In the genomic region with DNA sequence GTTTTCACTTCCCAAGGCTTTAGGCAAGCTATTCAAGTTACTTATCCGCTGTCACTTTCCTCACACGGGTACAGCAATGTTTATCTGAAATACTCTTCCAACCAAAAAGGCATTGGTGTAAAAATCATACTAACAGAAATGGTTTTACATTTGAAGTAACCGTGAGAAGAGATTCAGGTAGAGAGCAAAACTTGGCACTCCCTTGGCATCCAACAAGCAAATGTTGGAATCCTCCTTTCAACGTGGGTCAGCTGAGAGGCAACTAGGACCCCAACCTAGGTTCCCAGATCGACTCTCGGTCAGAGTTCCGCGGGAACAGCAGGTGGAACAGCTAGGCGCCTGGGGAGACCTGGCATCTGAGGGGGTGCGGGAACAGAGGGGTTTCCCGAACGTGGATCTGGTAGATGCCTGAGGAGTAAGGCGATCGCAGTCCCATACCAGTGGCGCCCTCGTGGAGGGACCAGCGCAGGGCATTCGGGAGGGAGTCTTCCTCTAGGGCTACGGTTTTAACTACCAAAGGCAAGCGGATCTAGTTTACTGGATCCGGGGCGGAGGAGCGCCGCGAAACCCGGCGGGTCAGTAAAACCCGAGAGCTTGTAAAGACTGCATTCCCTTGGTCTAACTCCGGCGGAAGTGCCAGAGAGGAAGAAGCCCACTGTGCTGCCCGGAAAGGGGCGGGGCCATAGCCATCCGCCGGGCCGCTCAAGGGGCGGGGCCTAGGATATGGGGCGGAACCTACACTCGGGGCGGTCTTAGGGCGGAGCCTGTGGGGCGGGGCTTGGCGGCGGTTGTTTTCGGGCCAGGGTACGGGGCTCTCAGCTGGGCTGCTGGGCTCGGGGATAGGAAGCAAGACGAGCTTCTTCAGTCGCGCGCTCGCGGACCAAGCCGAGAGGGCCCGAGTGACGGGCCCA, we compare ENCODE assay signal across 8 mouse cellular contexts. TPM values are rescaled to one million over a fixed set of nuclear protein-coding genes. Genes with fewer than 3 reads are reported as not detected.
DNase-seq lines count a peak whose midpoint lies in the region; ATAC-seq and TF ChIP-seq lines count a peak whose summit lies in the region.

A gene (plus strand): TSS at position 781 of the 911 bp plus-strand sequence.

- peak within 1 kb of the TSS; percentile 79 for H3K4me2 ChIP-seq in forebrain, embryonic 16.5 days (ENCODE audit: low read length)
- H3K4me2 ChIP-seq in neural tube, embryonic 14.5 days (ENCODE audit: low read depth, low read length): peak within 1 kb of the TSS; percentile 89

- H3K79me2 ChIP-seq in MEL (ENCODE audit: control insufficient read depth, insufficient read depth, low read length, poor library complexity): peaks cover 3% of the 10 kb centered on the region; the same call in 1 of the 2 replicates

- peak; percentile 94 to 97 for TF ChIP-seq POLR2A in MEL (IDR thresholded peaks at IDR 0.05; ENCODE audit: control insufficient read depth in 1 of 2, insufficient read depth in 1 of 2, low read depth in 1 of 2, low read length in 2 of 2, poor library complexity in 1 of 2)
- peak; percentile 72 for TF ChIP-seq POLR2A in testis, adult 2 months (IDR thresholded peaks at IDR 0.05; ENCODE audit: control insufficient read depth, low read depth, low read length)

- H3K27me3 ChIP-seq in MEL (ENCODE audit: control insufficient read depth in 1 of 2, insufficient read depth in 2 of 2, low read length in 2 of 2): no peaks in the 10 kb centered on the region
- no peaks in the 10 kb centered on the region for H3K27me3 ChIP-seq in forebrain, embryonic 16.5 days (replicated peaks; ENCODE audit: control insufficient read depth, insufficient read depth, low read length)
- H3K27me3 ChIP-seq in neural tube, embryonic 14.5 days (ENCODE audit: control insufficient read depth, insufficient read depth, low read length): no peaks in the 10 kb centered on the region
- H3K27me3 ChIP-seq in testis, adult 2 months (ENCODE audit: control insufficient read depth, insufficient read depth, low read length): no peaks in the 10 kb centered on the region

- no peak; a peak in 1 of 4 replicates for TF ChIP-seq EP300 in MEL (IDR thresholded peaks at IDR 0.05; ENCODE audit: low read depth in 1 of 2, low read length in 2 of 2)

- intact Hi-C loops in heart, postnatal 25 days (cut with DNase I): no loop called here

- H3K9ac ChIP-seq in MEL (ENCODE audit: control insufficient read depth, low read depth, low read length, poor library complexity, severe bottlenecking): peak within 1 kb of the TSS; percentile 94
- H3K9ac ChIP-seq in forebrain, embryonic 16.5 days (replicated peaks; ENCODE audit: low read depth, low read length): peak within 1 kb of the TSS; percentile 65
- peak within 1 kb of the TSS; percentile 87 for H3K9ac ChIP-seq in neural tube, embryonic 14.5 days (replicated peaks; ENCODE audit: low read depth, low read length)

- no peak for TF ChIP-seq RAD21 in MEL (IDR thresholded peaks at IDR 0.05; ENCODE audit: low read depth, low read length)

- peak; percentile 99 for ATAC-seq in forebrain, embryonic 16.5 days
- peak; percentile 99 for ATAC-seq in neural tube, embryonic 14.5 days (ENCODE audit: low read depth)

- H3K4me3 ChIP-seq in MEL (ENCODE audit: control insufficient read depth in 1 of 2, insufficient read depth in 1 of 2, low read depth in 2 of 2, low read length in 2 of 2): peak within 1 kb of the TSS; percentile 90 to 91
- peak within 1 kb of the TSS; percentile 80 for H3K4me3 ChIP-seq in forebrain, embryonic 16.5 days (replicated peaks; ENCODE audit: low read length)
- H3K4me3 ChIP-seq in neural tube, embryonic 14.5 days (ENCODE audit: low read depth, low read length): peak within 1 kb of the TSS; percentile 78
- peak within 1 kb of the TSS; percentile 95 for H3K4me3 ChIP-seq in testis, adult 2 months (ENCODE audit: control insufficient read depth, low read depth, low read length)

- H3K27ac ChIP-seq in MEL (ENCODE audit: control insufficient read depth, low read depth, low read length): peak within 1 kb of the TSS; percentile 86
- peak within 1 kb of the TSS; percentile 72 for H3K27ac ChIP-seq in forebrain, embryonic 16.5 days (ENCODE audit: low read length)
- peak within 1 kb of the TSS; percentile 83 for H3K27ac ChIP-seq in neural tube, embryonic 14.5 days (ENCODE audit: low read depth, low read length)
- H3K27ac ChIP-seq in testis, adult 2 months (ENCODE audit: control insufficient read depth, insufficient read depth, low read depth, low read length): peak within 1 kb of the TSS; percentile 94

- no peak for TF ChIP-seq CTCF in MEL (IDR thresholded peaks at IDR 0.05 in 2 of 3, conservative IDR thresholded peaks at IDR 0.05 in 1 of 3; ENCODE audit: control insufficient read depth in 1 of 3, insufficient read depth in 1 of 3, low read depth in 2 of 3, low read length in 3 of 3, poor library complexity in 1 of 3, severe bottlenecking in 1 of 3)
- no peak for TF ChIP-seq CTCF in testis, adult 2 months (IDR thresholded peaks at IDR 0.05; ENCODE audit: control insufficient read depth, insufficient read depth, insufficient replicate concordance, low read depth, low read length)

- H3K4me1 ChIP-seq in MEL (ENCODE audit: control insufficient read depth in 1 of 2, insufficient read depth in 2 of 2, low read length in 2 of 2): peaks cover 5 to 17% of the 10 kb centered on the region in 2 experiments
- H3K4me1 ChIP-seq in forebrain, embryonic 16.5 days (replicated peaks; ENCODE audit: control insufficient read depth, insufficient read depth, low read length): peaks cover 18% of the 10 kb centered on the region
- H3K4me1 ChIP-seq in neural tube, embryonic 14.5 days (ENCODE audit: control insufficient read depth, insufficient read depth, low read length): peaks cover 5% of the 10 kb centered on the region; the same call in 1 of the 2 replicates
- peaks cover 14% of the 10 kb centered on the region for H3K4me1 ChIP-seq in testis, adult 2 months (ENCODE audit: control insufficient read depth, insufficient read depth, low read length)

- under 1% methylated on average over 55 of the region's 55 CpGs for WGBS in forebrain, embryonic 16.5 days
- WGBS in neural tube, embryonic 14.5 days: 1% methylated on average over 55 of the region's 55 CpGs

- DNase-seq in MEL (ENCODE audit: low read depth, low spot score): peak; percentile 93
- DNase-seq in cerebellum, adult 18-20 months: peak; percentile 95 to 98
- peak; percentile 95 for DNase-seq in heart, postnatal 25 days (ENCODE audit: low spot score)
- peak; percentile 95 to 97 for DNase-seq in layer of hippocampus, adult 18-20 months (ENCODE audit: low spot score in 2 of 2)
- peak; percentile 95 to 96 for DNase-seq in lung, adult 18-20 months

- peaks cover 0 to 11% of the 10 kb centered on the region in 2 experiments; a peak in 2 of 4 replicates for H3K36me3 ChIP-seq in MEL (ENCODE audit: control insufficient read depth in 1 of 2, insufficient read depth in 2 of 2, low read length in 2 of 2)
- H3K36me3 ChIP-seq in forebrain, embryonic 16.5 days (ENCODE audit: control insufficient read depth, insufficient read depth): no peaks in the 10 kb centered on the region
- H3K36me3 ChIP-seq in neural tube, embryonic 14.5 days (ENCODE audit: control insufficient read depth, insufficient read depth, low read length): no peaks in the 10 kb centered on the region
- no peaks in the 10 kb centered on the region for H3K36me3 ChIP-seq in testis, adult 2 months (ENCODE audit: control insufficient read depth, insufficient read depth, low read length)

- H3K9me3 ChIP-seq in MEL (replicated peaks; ENCODE audit: insufficient read depth, low read length): no peaks in the 10 kb centered on the region
- no peaks in the 10 kb centered on the region for H3K9me3 ChIP-seq in forebrain, embryonic 16.5 days (ENCODE audit: control insufficient read depth, low read length)
- no peaks in the 10 kb centered on the region for H3K9me3 ChIP-seq in neural tube, embryonic 14.5 days (ENCODE audit: control insufficient read depth, low read length)

TF ChIP-seq in MEL, 35 proteins besides CTCF, POLR2A, EP300 and RAD21:
- peak; percentile 71 for TF ChIP-seq ZMIZ1 (IDR thresholded peaks at IDR 0.05; ENCODE audit: low read depth, low read length)
- no peak for TF ChIP-seq TCF12 (IDR thresholded peaks at IDR 0.05; ENCODE audit: low read depth, low read length)
- TF ChIP-seq SIN3A (IDR thresholded peaks at IDR 0.05; ENCODE audit: low read length): peak; percentile 68
- TF ChIP-seq HCFC1 (IDR thresholded peaks at IDR 0.05; ENCODE audit: low read depth, low read length): peak; percentile 78
- TF ChIP-seq POLR2AphosphoS2 (IDR thresholded peaks at IDR 0.05; ENCODE audit: low read length): peak; percentile 95
- TF ChIP-seq MAFK (IDR thresholded peaks at IDR 0.05; ENCODE audit: borderline replicate concordance, low read depth, low read length): no peak
- no peak for TF ChIP-seq MAX (IDR thresholded peaks at IDR 0.05; ENCODE audit: low read length)
- 0 out of 2 replicates have a peak, but pooled peaks have one; percentile 10 for TF ChIP-seq ETS1 (IDR thresholded peaks at IDR 0.05; ENCODE audit: low read depth, low read length)
- peak; percentile 87 for TF ChIP-seq TBP (IDR thresholded peaks at IDR 0.05; ENCODE audit: low read depth, low read length)
- peak; percentile 98 for TF ChIP-seq NELFE (IDR thresholded peaks at IDR 0.05; ENCODE audit: low read depth, low read length)
- peak; percentile 78 for TF ChIP-seq ELF1 (IDR thresholded peaks at IDR 0.05; ENCODE audit: low read depth, low read length)
- TF ChIP-seq TAL1 (IDR thresholded peaks at IDR 0.05; ENCODE audit: low read length): no peak
- no peak for TF ChIP-seq ZC3H11A (IDR thresholded peaks at IDR 0.05; ENCODE audit: low read depth, low read length)
- TF ChIP-seq MXI1 (IDR thresholded peaks at IDR 0.05; ENCODE audit: low read depth, low read length): peak; percentile 32; the same call in 1 of the 2 replicates

RNA-seq across cellular contexts. Expression of the gene that starts here (rescaled TPM):
- total RNA-seq in MEL (2012; rRNA removed): 3.9 and 4.0 TPM in 2 replicates
- polyA plus RNA-seq in MEL (2012; ENCODE audit: insufficient read depth in 1 of 2, insufficient read length in 2 of 2, low read depth in 1 of 2, low replicate concordance in 2 of 2, missing spikeins in 1 of 2): 1 to 10 TPM in 1 of 2 experiments, not detected in 1; 8.8 TPM
- 21.6 and 28.8 TPM in 2 replicates for polyA plus RNA-seq in forebrain, embryonic 16.5 days (2015; fragmentation: Nextera tagmentation; extraction: Ambion mirVana)
- total RNA-seq in heart, postnatal 25 days (2021): 10 to 100 TPM; 15.3 to 17.5 TPM
- 10 to 100 TPM; 59.0 to 61.1 TPM for total RNA-seq in layer of hippocampus, adult 18-20 months (2021)
- 16.7 and 27.0 TPM in 2 replicates for polyA plus RNA-seq in neural tube, embryonic 14.5 days (2014; fragmentation: Nextera tagmentation; extraction: Ambion mirVana)
- 8.7 and 10.1 TPM in 2 replicates for polyA plus RNA-seq in testis, adult 2 months (2012; rRNA removed)

Comparison
In these comparisons a context has a peak if more than half of its experiments do, and no peak if none do; other contexts are left out.
1. Peak in every context shown above with its lines: DNase-seq, ATAC-seq, H3K4me3 ChIP-seq and H3K27ac ChIP-seq.